Mouse (Mus musculus) ovary, adult 2 months (tissue): Measurements from ENCODE around the gene Lrrc46. TPM values are rescaled to one million over a fixed set of nuclear protein-coding genes. Genes with fewer than 3 reads are reported as not detected.

Experiments used
- polyA plus RNA-seq: library from polyadenylated mRNA; depleted of rRNA; stranded (reverse); fragments of >200 nt; gene quantifications from 2 replicates; pipeline ENCODE4 v1.2.3, GENCODE M21; 2012; rRNA removed

Gene Lrrc46
- 4.8 and 4.9 TPM in 2 replicates for polyA plus RNA-seq

DNA sequence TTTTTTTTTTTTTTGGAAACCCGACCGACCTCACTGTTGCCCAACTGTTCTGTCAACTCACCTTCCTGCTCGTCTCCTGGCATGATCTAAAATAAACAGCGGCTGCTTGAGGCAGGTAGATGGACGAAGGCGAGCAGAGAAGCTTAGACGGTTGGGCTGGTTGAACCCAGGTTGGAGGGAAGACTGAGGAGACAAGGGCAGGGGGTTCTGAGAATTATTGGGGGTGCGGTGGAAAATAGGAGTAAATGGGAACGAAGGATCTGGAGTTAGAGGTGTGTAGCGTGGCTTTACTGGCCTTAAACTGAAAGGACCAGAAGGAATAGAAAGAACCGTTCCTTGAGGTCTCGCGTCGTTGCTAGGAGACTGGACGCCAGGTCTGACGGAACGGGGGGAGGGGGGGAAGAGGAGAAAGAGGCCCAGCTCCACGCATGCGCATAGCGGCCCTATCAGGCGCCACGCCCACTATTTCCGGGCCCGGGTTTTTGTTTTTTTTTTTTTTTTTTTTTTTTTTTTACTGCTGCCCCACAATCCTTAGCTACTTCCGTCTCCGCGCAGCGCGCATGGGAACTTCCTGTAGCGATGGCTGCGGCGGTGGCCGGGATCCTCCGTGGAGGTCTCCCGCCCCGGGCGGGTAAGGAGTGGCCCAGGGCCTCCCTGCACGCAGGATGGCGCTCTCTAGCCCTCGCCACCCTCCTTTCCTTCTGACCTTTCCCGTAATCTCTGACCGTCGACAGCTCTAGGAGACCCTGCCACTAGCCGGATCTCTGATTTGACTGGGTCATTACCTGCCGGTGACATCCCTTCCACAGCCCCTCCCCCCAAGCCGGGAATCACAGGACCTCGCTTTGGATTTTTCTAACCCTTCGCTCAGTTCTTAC, at the start of gene Lrrc46, which contains the start of gene Mrpl10:
Gene Lrrc46, minus strand, starts transcription at position 386 of the 878 bp plus-strand sequence.
Gene Mrpl10, plus strand, starts transcription at position 539 of the 878 bp plus-strand sequence.

DNA sequence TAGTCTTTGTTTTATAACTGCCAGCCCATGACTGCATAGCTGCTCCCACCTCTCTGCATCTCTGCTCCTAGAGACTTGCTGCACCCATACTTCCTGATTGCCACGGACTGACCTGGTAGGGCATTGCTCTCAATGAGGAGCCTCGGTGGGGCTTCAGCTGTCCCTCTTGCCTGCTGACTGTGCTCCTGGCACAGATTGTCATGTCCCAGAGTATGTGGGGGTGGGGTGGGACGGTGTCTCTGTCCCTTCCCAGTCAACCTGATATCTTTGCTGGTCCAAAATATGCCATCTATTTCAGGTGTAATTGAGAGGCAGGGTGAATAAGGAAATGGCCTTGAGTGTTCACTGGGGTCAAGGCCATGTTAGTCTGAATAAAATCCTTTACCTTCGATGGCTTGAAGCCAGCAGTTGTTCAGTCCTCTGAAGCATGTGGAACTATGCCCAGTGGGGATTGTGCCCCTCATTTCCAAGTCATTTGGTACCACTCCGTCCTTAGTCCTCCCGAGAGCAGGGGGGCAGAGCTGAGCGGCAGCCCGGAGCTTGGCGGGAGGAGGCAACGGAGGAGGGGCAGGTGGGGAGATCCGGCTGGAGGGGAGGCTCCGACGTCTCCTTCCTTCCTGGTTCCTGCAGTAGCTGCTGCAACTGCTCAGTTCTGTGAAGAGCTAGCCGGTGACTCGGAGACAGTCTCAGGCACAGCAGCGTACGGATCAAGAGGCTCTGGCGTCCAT, 9.2 kb upstream of the Lrrc46 start, which contains the start of gene Osbpl7:
Gene Osbpl7, plus strand, starts transcription at position 413 of the 728 bp plus-strand sequence.

DNA sequence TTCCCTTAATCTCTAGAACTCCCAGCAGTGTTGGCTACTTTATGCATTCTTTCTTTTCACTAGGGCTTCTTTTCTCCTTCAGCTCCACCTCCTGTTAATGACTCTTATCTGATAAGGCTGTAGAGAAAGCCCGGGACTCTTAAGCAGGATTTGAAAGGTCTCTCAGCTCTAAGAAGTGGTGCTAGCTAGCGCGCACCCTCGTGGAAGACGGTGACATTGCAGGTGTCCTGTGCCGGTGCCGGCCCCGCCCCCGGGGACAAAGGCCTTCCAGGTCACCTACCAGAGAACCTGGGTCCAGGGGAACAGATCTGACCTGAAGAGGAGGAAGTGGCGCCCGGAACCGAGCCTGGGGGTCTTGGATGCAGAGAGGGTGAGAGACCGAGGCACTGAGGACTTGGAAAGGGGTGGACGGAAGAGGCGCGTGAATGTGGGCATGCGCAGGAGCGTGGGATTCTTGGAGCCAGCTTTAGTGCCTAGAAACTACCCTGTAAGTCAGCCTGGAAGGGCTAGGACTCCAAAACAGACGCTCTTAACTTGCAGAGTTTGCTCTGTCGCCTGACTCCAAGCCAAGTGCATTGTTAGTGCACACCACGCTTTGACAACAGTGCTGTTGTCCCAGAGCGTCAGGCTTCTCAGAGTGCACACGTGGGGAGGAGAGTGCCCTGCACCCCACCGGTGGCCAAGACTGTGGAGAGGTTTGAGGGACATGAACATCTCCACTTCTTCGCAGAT, 11.4 kb downstream of the Lrrc46 start, which contains the start of gene Scrn2:
Gene Scrn2, plus strand, starts transcription at position 253 of the 732 bp plus-strand sequence.

DNA sequence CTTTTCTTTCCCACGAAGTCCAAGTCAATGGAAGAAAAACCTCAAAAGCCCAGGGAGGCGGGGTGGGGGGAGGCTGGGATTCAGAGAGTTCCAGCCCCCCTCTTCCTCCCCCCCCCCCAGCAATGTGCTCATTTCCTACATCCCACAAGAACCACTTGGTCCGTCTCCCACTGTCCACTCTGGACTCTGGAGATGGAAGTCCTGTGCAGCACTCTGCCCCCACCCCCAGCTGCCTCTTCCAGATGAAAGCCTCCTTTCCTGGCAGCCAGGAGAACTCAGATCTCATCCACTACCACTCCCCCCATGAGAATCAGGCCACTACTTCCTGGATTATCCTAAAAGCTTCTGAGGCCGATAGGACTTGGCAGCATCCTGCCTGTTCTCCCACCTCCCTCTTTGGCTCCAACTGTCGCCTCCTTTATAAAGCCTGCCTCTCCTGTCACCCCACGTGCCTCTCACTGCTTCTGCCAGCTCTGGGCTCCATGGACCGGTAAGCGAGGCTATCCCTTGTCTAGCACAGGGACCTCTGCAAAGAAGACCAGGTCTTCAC, 28.0 kb downstream of the Lrrc46 start, which contains the start of gene Sp6:
Gene Sp6, plus strand, starts transcription at position 274 of the 550 bp plus-strand sequence.

Other genes starting within 250 kb of the Lrrc46 start
- gene Nfe2l1, start 211.4 kb downstream of the Lrrc46 start, polyA plus RNA-seq: 227 and 361 TPM in 2 replicates
- 41.8 and 93.3 TPM in 2 replicates for gene Copz2, start 191.5 kb downstream of the Lrrc46 start, polyA plus RNA-seq
- 60.2 and 65.7 TPM in 2 replicates for gene Cdk5rap3, start 124.9 kb downstream of the Lrrc46 start, polyA plus RNA-seq
- 10.8 and 20.4 TPM in 2 replicates for gene Prr15l, start 113.3 kb downstream of the Lrrc46 start, polyA plus RNA-seq
- 55.7 and 83.0 TPM in 2 replicates for gene Pnpo, start 97.4 kb downstream of the Lrrc46 start, polyA plus RNA-seq
- gene Sp2, start 58.4 kb downstream of the Lrrc46 start, polyA plus RNA-seq: 13.0 and 18.2 TPM in 2 replicates
- gene Sp6, start 28.0 kb downstream of the Lrrc46 start, polyA plus RNA-seq: 0.41 and 0.48 TPM in 2 replicates
- 47.9 and 54.8 TPM in 2 replicates for gene Scrn2, start 11.5 kb downstream of the Lrrc46 start, polyA plus RNA-seq
- gene Mrpl10, start 153 bp upstream of the Lrrc46 start, polyA plus RNA-seq: 92.3 and 113 TPM in 2 replicates
- gene Osbpl7, start 9.2 kb upstream of the Lrrc46 start, polyA plus RNA-seq: 15.7 and 17.9 TPM in 2 replicates
- gene Tbx21, start 73.9 kb upstream of the Lrrc46 start, polyA plus RNA-seq: 0.43 and 0.75 TPM in 2 replicates
- 30.1 and 40.3 TPM in 2 replicates for gene Tbkbp1, start 110.1 kb upstream of the Lrrc46 start, polyA plus RNA-seq
- gene Kpnb1, start 146.5 kb upstream of the Lrrc46 start, polyA plus RNA-seq: 32.3 and 39.8 TPM in 2 replicates
- gene Npepps, start 239.2 kb upstream of the Lrrc46 start, polyA plus RNA-seq: 25.6 and 48.4 TPM in 2 replicates